17 mouse cellular contexts compared by ENCODE assay signal in the genomic region with DNA sequence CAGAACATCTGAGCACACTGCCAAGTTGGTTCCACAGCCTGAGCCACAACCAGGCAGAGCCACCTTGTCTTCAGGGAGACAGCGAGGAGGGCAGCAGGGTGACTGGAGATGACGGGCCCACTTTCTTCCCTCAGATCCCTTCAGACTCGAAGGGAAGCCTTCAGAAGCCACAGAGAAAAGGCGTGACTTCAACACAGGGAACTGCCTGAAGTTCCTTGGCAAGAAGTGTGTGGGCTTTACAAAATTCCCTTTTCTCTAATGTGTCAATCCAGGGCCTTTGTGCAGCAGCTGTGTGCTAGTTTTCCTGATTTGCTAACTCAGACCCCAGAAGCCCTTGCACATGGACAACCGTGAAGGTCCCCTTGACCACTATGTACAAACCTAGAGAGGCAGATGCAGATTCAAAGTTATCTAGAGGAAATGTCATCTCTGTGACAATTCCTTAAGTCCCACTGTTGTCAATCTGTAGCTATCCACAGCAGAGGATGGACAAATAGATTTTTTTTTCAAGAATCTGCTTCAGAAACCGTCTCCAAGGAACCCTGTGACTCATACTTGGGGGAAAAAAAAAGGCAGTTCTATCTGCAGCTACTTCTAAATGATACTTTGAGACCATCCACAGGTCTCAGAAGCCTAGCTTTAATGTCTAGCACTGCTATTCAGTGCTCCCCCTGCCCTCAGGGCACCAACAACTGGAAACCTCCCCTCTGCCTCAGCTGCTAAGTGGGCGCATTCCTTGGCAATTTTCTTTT. TPM values are rescaled to one million over a fixed set of nuclear protein-coding genes. Genes with fewer than 3 reads are reported as not detected.
DNase-seq lines count a peak whose midpoint lies in the region; ATAC-seq and TF ChIP-seq lines count a peak whose summit lies in the region.
"Had no signal": no experiment of that assay in that cellular context is flagged by ENCODE, and none has a peak within 500 bp of the region (broad histone marks: within the 10 kb centered on the region; RNA-seq: fewer than 3 reads in every experiment).

No protein-coding gene starts in this region.

- intact Hi-C loops in heart, postnatal 25 days (cut with DNase I): no loop called here

- peaks cover 38% of the 10 kb centered on the region for H3K4me1 ChIP-seq in heart, postnatal 0 days (ENCODE audit: control insufficient read depth, insufficient read depth)
- H3K4me1 ChIP-seq in midbrain, embryonic 12.5 days: peaks cover 3% of the 10 kb centered on the region; the same call in 1 of the 2 replicates
- H3K4me1 ChIP-seq in midbrain, embryonic 14.5 days (ENCODE audit: control insufficient read depth, insufficient read depth, low read length): no peaks in the 10 kb centered on the region
- H3K4me1 ChIP-seq in cortical plate, adult 2 months (ENCODE audit: control insufficient read depth, insufficient read depth, low read length): peaks cover 23% of the 10 kb centered on the region
- H3K4me1 ChIP-seq: midbrain, embryonic 13.5 days had no signal

- TF ChIP-seq CTCF in heart, postnatal 0 days (IDR thresholded peaks at IDR 0.05; ENCODE audit: low read depth): no peak
- no peak for TF ChIP-seq CTCF in cortical plate, adult 2 months (IDR thresholded peaks at IDR 0.05; ENCODE audit: extremely low read depth, insufficient read depth, low read length)

- H3K4me3 ChIP-seq in heart, postnatal 0 days (ENCODE audit: low read depth, low read length): no peak overlapping the region
- H3K4me3 ChIP-seq in midbrain, embryonic 12.5 days: no peak overlapping the region
- H3K4me3 ChIP-seq in midbrain, embryonic 14.5 days (replicated peaks; ENCODE audit: low read depth, low read length): no peak overlapping the region
- H3K4me3 ChIP-seq in cortical plate, adult 2 months (ENCODE audit: insufficient read depth, low read length): no peak overlapping the region
- no peak overlapping the region for H3K4me3 ChIP-seq in myocyte
- H3K4me3 ChIP-seq: forebrain, embryonic 12.5 days; midbrain, embryonic 13.5 days; neural tube, embryonic 12.5 days had no signal

- H3K27ac ChIP-seq in heart, postnatal 0 days (ENCODE audit: low read depth): no peak overlapping the region
- 0 out of 2 replicates have a peak overlapping the region, but pooled peaks have one; percentile 1 for H3K27ac ChIP-seq in midbrain, embryonic 12.5 days (replicated peaks)
- no peak overlapping the region for H3K27ac ChIP-seq in midbrain, embryonic 14.5 days (replicated peaks; ENCODE audit: low read depth, low read length)
- peak overlapping the region; percentile 4; the same call in 1 of the 2 replicates for H3K27ac ChIP-seq in cortical plate, adult 2 months (ENCODE audit: insufficient read depth, low read length)
- H3K27ac ChIP-seq: forebrain, embryonic 12.5 days; macrophage; midbrain, embryonic 13.5 days; neural tube, embryonic 12.5 days had no signal

- no peak overlapping the region for H3ac ChIP-seq in myocyte (ENCODE audit: control insufficient read depth, insufficient read length)

- H3K4me2 ChIP-seq in heart, postnatal 0 days (ENCODE audit: low read depth, low read length): no peak overlapping the region
- H3K4me2 ChIP-seq in midbrain, embryonic 12.5 days (replicated peaks): no peak overlapping the region
- no peak overlapping the region for H3K4me2 ChIP-seq in midbrain, embryonic 14.5 days (ENCODE audit: low read length)
- peak overlapping the region; percentile 45 for H3K4me2 ChIP-seq in myocyte (ENCODE audit: low read depth)
- H3K4me2 ChIP-seq: forebrain, embryonic 12.5 days; midbrain, embryonic 13.5 days; neural tube, embryonic 12.5 days had no signal

- no peak for TF ChIP-seq EP300 in heart, postnatal 0 days (IDR thresholded peaks at IDR 0.05; ENCODE audit: low read depth)

- ATAC-seq in heart, postnatal 0 days (ENCODE audit: insufficient read depth, low read depth): no peak
- ATAC-seq in midbrain, embryonic 12.5 days (ENCODE audit: low FRiP score, low read depth): no peak
- ATAC-seq in midbrain, embryonic 14.5 days (ENCODE audit: low FRiP score, low TSS enrichment): no peak
- ATAC-seq: liver, postnatal 0 days; midbrain, embryonic 13.5 days had no signal

- peaks cover 40% of the 10 kb centered on the region for H3K79me2 ChIP-seq in myocyte (ENCODE audit: control insufficient read depth, insufficient read depth)

- H3K9ac ChIP-seq in heart, postnatal 0 days (replicated peaks; ENCODE audit: low read depth, low read length): 0 out of 2 replicates have a peak overlapping the region, but pooled peaks have one; percentile 5
- H3K9ac ChIP-seq in midbrain, embryonic 12.5 days (replicated peaks): no peak overlapping the region
- no peak overlapping the region for H3K9ac ChIP-seq in midbrain, embryonic 14.5 days (replicated peaks; ENCODE audit: low read length)
- H3K9ac ChIP-seq: forebrain, embryonic 12.5 days; liver, postnatal 0 days; midbrain, embryonic 13.5 days; neural tube, embryonic 12.5 days had no signal

- H3K27me3 ChIP-seq in heart, postnatal 0 days (ENCODE audit: control insufficient read depth, insufficient read depth, low read length): no peaks in the 10 kb centered on the region
- H3K27me3 ChIP-seq in midbrain, embryonic 12.5 days: no peaks in the 10 kb centered on the region
- H3K27me3 ChIP-seq in midbrain, embryonic 14.5 days (ENCODE audit: control insufficient read depth, insufficient read depth, low read length): no peaks in the 10 kb centered on the region
- H3K27me3 ChIP-seq in myocyte (ENCODE audit: control insufficient read depth, insufficient read depth, insufficient read length): no peaks in the 10 kb centered on the region
- H3K27me3 ChIP-seq: forebrain, embryonic 12.5 days; midbrain, embryonic 13.5 days; neural tube, embryonic 12.5 days had no signal

- TF ChIP-seq POLR2A in cortical plate, adult 2 months (IDR thresholded peaks at IDR 0.05; ENCODE audit: extremely low read depth, insufficient read depth, low read length): no peak
- no peak for TF ChIP-seq POLR2A in myocyte (IDR thresholded peaks at IDR 0.05; ENCODE audit: insufficient read length, low read depth)

- H3K9me3 ChIP-seq in heart, postnatal 0 days (replicated peaks; ENCODE audit: control insufficient read depth, low read length): no peaks in the 10 kb centered on the region
- no peaks in the 10 kb centered on the region for H3K9me3 ChIP-seq in midbrain, embryonic 12.5 days
- H3K9me3 ChIP-seq in midbrain, embryonic 14.5 days (ENCODE audit: control insufficient read depth, low read length): no peaks in the 10 kb centered on the region
- H3K9me3 ChIP-seq: forebrain, embryonic 12.5 days; midbrain, embryonic 13.5 days; neural tube, embryonic 12.5 days had no signal

- 76% methylated on average over 7 of the region's 7 CpGs for WGBS in heart, postnatal 0 days
- WGBS in midbrain, embryonic 12.5 days: 90% methylated on average over 7 of the region's 7 CpGs
- WGBS in midbrain, embryonic 14.5 days: 84% methylated on average over 7 of the region's 7 CpGs

- peaks cover 25% of the 10 kb centered on the region for H3K36me3 ChIP-seq in heart, postnatal 0 days (replicated peaks; ENCODE audit: control insufficient read depth, insufficient read depth, low read length)
- H3K36me3 ChIP-seq in midbrain, embryonic 12.5 days: peaks cover 24% of the 10 kb centered on the region
- H3K36me3 ChIP-seq in midbrain, embryonic 14.5 days (ENCODE audit: control insufficient read depth, insufficient read depth, low read length): peaks cover 15% of the 10 kb centered on the region
- peaks cover 2% of the 10 kb centered on the region for H3K36me3 ChIP-seq in myocyte (ENCODE audit: control insufficient read depth, insufficient read depth)

- no peak for DNase-seq in heart, postnatal 0 days (ENCODE audit: low spot score)
- DNase-seq in heart, postnatal 25 days (ENCODE audit: low spot score): no peak
- no peak for DNase-seq in midbrain, embryonic 14.5 days
- no peak for DNase-seq in right cerebral cortex, postnatal 36 days (ENCODE audit: low spot score in 2 of 2)
- DNase-seq: adrenal gland, postnatal 10 days; cerebellum, postnatal 14 days; heart, postnatal 36 days; kidney, adult 18-20 months; liver, postnatal 0 days; thymus, adult 2 months had no signal

TF ChIP-seq in myocyte, 11 proteins besides CTCF, POLR2A, EP300 and RAD21 (continues in another document):
- TF ChIP-seq MYOG (IDR thresholded peaks at IDR 0.05; ENCODE audit: control insufficient read depth in 1 of 3, insufficient read depth in 1 of 3, insufficient read length in 2 of 3, low read depth in 2 of 3) (peak in 1 of 3 experiments; percentile 54), CEBPB (IDR thresholded peaks at IDR 0.05; ENCODE audit: insufficient read depth, poor library complexity, severe bottlenecking) (no peak), POLR2AphosphoS2 (IDR thresholded peaks at IDR 0.05; ENCODE audit: insufficient read length, low read depth) (no peak), USF1 (IDR thresholded peaks at IDR 0.05; ENCODE audit: low read depth) (no peak), SRF (IDR thresholded peaks at IDR 0.05; ENCODE audit: control insufficient read depth, insufficient read length, low read depth) (no peak)

RNA-seq across cellular contexts. Expression of a gene that starts 25.0 kb away (rescaled TPM):
- total RNA-seq in heart, postnatal 0 days (2014; rRNA removed; ENCODE audit: low replicate concordance): 18.5 and 40.0 TPM in 2 replicates
- polyA plus RNA-seq in heart, postnatal 0 days (2015; fragmentation: Nextera tagmentation; extraction: Ambion mirVana): 8.5 and 9.7 TPM in 2 replicates
- 1 to 10 TPM; 6.9 to 7.5 TPM for total RNA-seq in heart, postnatal 25 days (2021)
- 93.7 and 96.3 TPM in 2 replicates for polyA plus RNA-seq in midbrain, embryonic 12.5 days (2016; fragmentation: Nextera tagmentation; extraction: Ambion mirVana)
- polyA plus RNA-seq in midbrain, embryonic 14.5 days (2014; fragmentation: Nextera tagmentation; extraction: Ambion mirVana): 23.1 and 26.6 TPM in 2 replicates
- polyA plus RNA-seq in cortical plate, adult 2 months (2012; rRNA removed): 18.9 and 21.8 TPM in 2 replicates
- 34.1 TPM for polyA plus RNA-seq in myocyte (2012; fragmentation: generic; extraction: Trizol)

RNA-seq across cellular contexts. Expression of a gene that starts 49.5 kb away (rescaled TPM):
- total RNA-seq in heart, postnatal 0 days (2014; rRNA removed; ENCODE audit: low replicate concordance): 33.6 and 35.2 TPM in 2 replicates
- polyA plus RNA-seq in heart, postnatal 0 days (2015; fragmentation: Nextera tagmentation; extraction: Ambion mirVana): 17.8 and 19.3 TPM in 2 replicates
- 10 to 100 TPM; 49.4 to 55.3 TPM for total RNA-seq in heart, postnatal 25 days (2021)
- 63.8 and 68.6 TPM in 2 replicates for polyA plus RNA-seq in midbrain, embryonic 12.5 days (2016; fragmentation: Nextera tagmentation; extraction: Ambion mirVana)
- 48.4 and 55.0 TPM in 2 replicates for polyA plus RNA-seq in midbrain, embryonic 14.5 days (2014; fragmentation: Nextera tagmentation; extraction: Ambion mirVana)
- 102 and 103 TPM in 2 replicates for polyA plus RNA-seq in cortical plate, adult 2 months (2012; rRNA removed)
- 33.7 TPM for polyA plus RNA-seq in myocyte (2012; fragmentation: generic; extraction: Trizol)

RNA-seq across cellular contexts. Expression of a gene that starts 51.2 kb away (rescaled TPM):
- total RNA-seq in heart, postnatal 0 days (2014; rRNA removed; ENCODE audit: low replicate concordance): 30.2 and 44.0 TPM in 2 replicates
- polyA plus RNA-seq in heart, postnatal 0 days (2015; fragmentation: Nextera tagmentation; extraction: Ambion mirVana): 27.8 and 30.4 TPM in 2 replicates
- total RNA-seq in heart, postnatal 25 days (2021): 10 to 100 TPM; 14.4 to 17.7 TPM
- 88.4 and 91.0 TPM in 2 replicates for polyA plus RNA-seq in midbrain, embryonic 12.5 days (2016; fragmentation: Nextera tagmentation; extraction: Ambion mirVana)
- polyA plus RNA-seq in midbrain, embryonic 14.5 days (2014; fragmentation: Nextera tagmentation; extraction: Ambion mirVana): 68.6 and 77.8 TPM in 2 replicates
- polyA plus RNA-seq in cortical plate, adult 2 months (2012; rRNA removed): 62.4 and 64.7 TPM in 2 replicates
- 10.3 TPM for polyA plus RNA-seq in myocyte (2012; fragmentation: generic; extraction: Trizol)

Comparison
In these comparisons a context has a peak if more than half of its experiments do, and no peak if none do; other contexts are left out.
1. H3K27ac ChIP-seq: peak in midbrain, embryonic 12.5 days (single experiment) and cortical plate, adult 2 months (single experiment); none in heart, postnatal 0 days (single experiment) and midbrain, embryonic 14.5 days (single experiment).